Mouse (Mus musculus) kidney, adult 10 weeks (tissue): ENCODE data around the gene Hsp90aa1. TPM values are rescaled to one million over a fixed set of nuclear protein-coding genes. Genes with fewer than 3 reads are reported as not detected.

ENCODE experiments used
- polyA plus RNA-seq: library from polyadenylated mRNA; stranded (reverse); fragments of 350-450 nt; fragmentation: Illumina TruSeq; extraction: RNeasy Lipid Tissue Mini Kit (QIAGEN cat#74804); gene quantifications from one replicate; pipeline ENCODE4 v1.2.3, GENCODE M21; 2014; ENCODE audit warnings: low read depth, low replicate concordance

The Hsp90aa1 gene
- polyA plus RNA-seq: 1,780 TPM

GRCm38 (mm10) chr12:110702556-110702955 lies at the start of gene Hsp90aa1:
TSS of gene Hsp90aa1 (minus strand) at chr12:110702728.

GRCm38 (mm10) chr12:110737170-110738157 lies 34.9 kb upstream of the Hsp90aa1 start, which contains the start of gene Wdr20:
TSS of gene Wdr20 (plus strand) at chr12:110737944.

DNA sequence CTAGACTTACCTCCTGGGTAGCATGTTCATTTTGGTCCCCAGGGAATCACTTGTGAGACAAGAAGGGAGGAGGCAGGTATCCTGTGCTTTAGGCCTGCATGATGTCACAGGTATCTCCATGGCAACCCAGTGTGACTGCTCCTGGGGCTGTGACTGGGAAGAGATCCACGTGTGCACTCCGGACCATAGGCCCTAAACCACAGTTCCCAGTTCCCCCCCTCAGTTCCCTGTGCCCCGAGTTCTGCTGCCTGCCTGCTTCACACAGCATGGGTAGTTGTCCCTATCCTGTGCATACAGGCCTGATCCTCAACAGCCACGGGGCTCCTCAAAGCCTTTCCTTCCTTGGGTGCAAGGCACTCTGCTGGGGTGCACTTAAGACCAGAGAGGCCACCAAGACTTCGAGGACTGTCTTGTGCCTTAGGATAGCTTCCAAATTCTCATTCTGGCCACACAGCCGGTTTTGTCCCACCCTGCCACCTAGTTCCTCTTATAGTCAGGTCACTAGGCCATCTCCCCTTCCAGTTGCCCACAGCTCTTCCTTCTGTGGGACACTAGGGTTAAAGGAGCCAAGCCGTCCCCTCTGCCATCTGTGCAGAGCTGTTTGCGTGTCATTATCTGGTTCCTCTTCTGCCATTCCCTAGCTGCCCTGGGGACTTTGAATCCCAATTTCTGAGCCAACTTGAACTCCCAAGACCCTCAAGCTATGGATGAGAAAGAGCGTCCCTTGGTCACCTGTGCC lies 19.8 kb downstream of the Hsp90aa1 start, which contains the start of gene 1700001K19Rik:
Gene 1700001K19Rik (minus strand): TSS at position 59 of the 739 bp plus-strand sequence.

Other genes with a start within 250 kb of the Hsp90aa1 start
- 9.2 TPM for gene Dync1h1, start 101.3 kb downstream of the Hsp90aa1 start, polyA plus RNA-seq
- gene 1700001K19Rik, start 20.1 kb downstream of the Hsp90aa1 start, polyA plus RNA-seq: not detected
- 40.2 TPM for gene Wdr20, start 35.2 kb upstream of the Hsp90aa1 start, polyA plus RNA-seq
- gene Mok, start 138.2 kb upstream of the Hsp90aa1 start, polyA plus RNA-seq: 4.6 TPM
- 4.9 TPM for gene Zfp839, start 147.5 kb upstream of the Hsp90aa1 start, polyA plus RNA-seq
- gene Cinp, start 186.4 kb upstream of the Hsp90aa1 start, polyA plus RNA-seq: 27.9 TPM
- gene Tecpr2, start 186.5 kb upstream of the Hsp90aa1 start, polyA plus RNA-seq: 2.1 TPM